Mouse (Mus musculus): ENCODE data around the gene Zc3h12d.
A peak's percentile ranks its signal among the peaks of the same experiment; 100 is the strongest.
"Not testable (repeated sequence)": the region's sequence is repeated elsewhere in the genome, so short reads cannot be mapped to it uniquely, and the experiment has no call there.

The Zc3h12d gene

GRCm38 (mm10) chr10:7871381-7872020 lies 39.2 kb downstream of the Zc3h12d start:
- no peak for DNase-seq (ENCODE audit: low spot score in 2 of 2)

- DNase-seq (ENCODE audit: low spot score in 2 of 2) = no peak
These were observed 41.9 kb downstream of the Zc3h12d start for GRCm38 (mm10) chr10:7874194-7874593.

- not testable (repeated sequence) for DNase-seq (ENCODE audit: low spot score in 2 of 2)
These were observed 48.0 kb downstream of the Zc3h12d start for GRCm38 (mm10) chr10:7880283-7880682.

DNA sequence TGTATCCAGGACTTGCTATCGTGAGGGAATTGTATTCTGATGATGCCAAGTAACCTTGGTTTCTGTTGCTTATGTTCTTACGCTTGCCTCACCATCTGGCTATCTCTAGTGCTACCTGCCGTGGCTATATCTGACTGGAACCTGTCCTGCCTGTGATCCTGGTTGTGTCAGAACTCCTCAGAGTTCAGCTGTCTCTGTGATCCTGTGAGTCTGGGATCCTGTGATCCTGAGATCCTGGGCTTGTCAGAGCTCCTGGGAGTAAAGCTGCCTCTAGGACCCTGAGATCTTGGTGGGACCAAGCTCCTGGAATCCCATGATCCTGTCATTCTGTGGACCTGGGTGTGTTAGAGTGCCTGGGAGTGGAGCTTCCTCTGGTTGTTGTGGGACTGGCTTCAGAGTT lies 49.7 kb downstream of the Zc3h12d start:
- no peak for DNase-seq (ENCODE audit: low spot score in 2 of 2)

- peak in 1 of 2 experiments; percentile 58 for DNase-seq (ENCODE audit: low spot score in 2 of 2)
These were observed 51.3 kb downstream of the Zc3h12d start for GRCm38 (mm10) chr10:7883524-7883923.

GRCm38 (mm10) chr10:7888256-7888868 lies 56.1 kb downstream of the Zc3h12d start:
- no peak for DNase-seq (ENCODE audit: low spot score in 2 of 2)

GRCm38 (mm10) chr10:7900719-7901627 lies 68.7 kb downstream of the Zc3h12d start:
- no peak for DNase-seq (ENCODE audit: low spot score in 2 of 2)

- DNase-seq (ENCODE audit: low spot score in 2 of 2) = no peak
These were observed 71.9 kb downstream of the Zc3h12d start for GRCm38 (mm10) chr10:7904157-7904556.

- DNase-seq (ENCODE audit: low spot score in 2 of 2) = no peak
These were observed 74.9 kb downstream of the Zc3h12d start for GRCm38 (mm10) chr10:7907151-7907550.

- no peak for DNase-seq (ENCODE audit: low spot score in 2 of 2)
These were observed 79.0 kb downstream of the Zc3h12d start for GRCm38 (mm10) chr10:7911268-7911667.

Measured in urinary bladder, adult 18-20 months (tissue).